Mouse (Mus musculus) heart, adult 2 months (tissue): ENCODE measurements at regions not wholly inside any gene's neighbourhood (a gene's known extent, or its start where the extent isn't known, plus 50 kb on each side); places are given as distances from the start of the nearest gene placed in this dataset.

Source experiments
- DNase-seq, 2 experiments: peaks; one replicate each; pipeline ENCODE4 v3.0.0; 2021
- H3K27ac ChIP-seq: fragments of 200-600 bp; 2 replicates; pipeline ENCODE4 v1.8.1; 2022
- H3K27me3 ChIP-seq: fragments of 200-500 bp; 2 replicates; pipeline ENCODE4 v1.6.1; 2012; ENCODE audit warnings: mild to moderate bottlenecking, low read length, inconsistent platforms, mixed read lengths; ENCODE audit not compliant: control insufficient read depth, insufficient read depth
- H3K36me3 ChIP-seq: fragments of 200-500 bp; 2 replicates; pipeline ENCODE4 v1.6.1; 2012; ENCODE audit warnings: low read length, inconsistent platforms; ENCODE audit not compliant: control insufficient read depth, insufficient read depth
- H3K4me1 ChIP-seq: fragments of 200-500 bp; 2 replicates; pipeline ENCODE4 v1.6.1; 2011; ENCODE audit warnings: low read length; ENCODE audit not compliant: control insufficient read depth, insufficient read depth
- H3K4me3 ChIP-seq: fragments of 200-600 bp; 2 replicates; pipeline ENCODE4 v1.8.1; 2022
- H3K79me2 ChIP-seq: fragments of 200-500 bp; replicated peaks from 2 replicates; pipeline ENCODE4 v1.6.1; 2012; ENCODE audit warnings: mild to moderate bottlenecking, inconsistent platforms, low read length, moderate library complexity, mixed read lengths; ENCODE audit not compliant: control insufficient read depth, insufficient read depth
- H3K9ac ChIP-seq: fragments of 200-500 bp; 2 replicates; pipeline ENCODE4 v1.6.1; 2012; ENCODE audit warnings: low read depth, mild to moderate bottlenecking, control low read depth, inconsistent platforms, low read length, mixed read lengths
- CTCF ChIP-seq: fragments of 200-600 bp; IDR thresholded peaks from 2 replicates; pipeline ENCODE4 v1.8.1; 2022; ENCODE audit warnings: antibody characterized with exemption, mild to moderate bottlenecking, moderate library complexity
- EP300 ChIP-seq: fragments of 200-500 bp; IDR thresholded peaks from 2 replicates; pipeline ENCODE4 v1.6.1; 2011; ENCODE audit warnings: low read depth, low read length, control low read depth; ENCODE audit not compliant: insufficient read depth
- POLR2A ChIP-seq: fragments of 200-500 bp; IDR thresholded peaks from 2 replicates; pipeline ENCODE4 v1.6.1; 2011; ENCODE audit warnings: mild to moderate bottlenecking, low read depth, low read length, control low read depth; ENCODE audit not compliant: insufficient read depth
- WGBS: fragments of 180-500 bp; shearing (Covaris S2); methylation state at CpG from one replicate; pipeline ENCODE4 v1.1.7; 2018; 5-methylcytosine and 5-hydroxymethylcytosine counted together
- intact Hi-C: fragments of 180-260 bp; cut with DNase I; formaldehyde crosslinking; loops from one replicate; pipeline ENCODE4 v1.15.1; 2025

DNA sequence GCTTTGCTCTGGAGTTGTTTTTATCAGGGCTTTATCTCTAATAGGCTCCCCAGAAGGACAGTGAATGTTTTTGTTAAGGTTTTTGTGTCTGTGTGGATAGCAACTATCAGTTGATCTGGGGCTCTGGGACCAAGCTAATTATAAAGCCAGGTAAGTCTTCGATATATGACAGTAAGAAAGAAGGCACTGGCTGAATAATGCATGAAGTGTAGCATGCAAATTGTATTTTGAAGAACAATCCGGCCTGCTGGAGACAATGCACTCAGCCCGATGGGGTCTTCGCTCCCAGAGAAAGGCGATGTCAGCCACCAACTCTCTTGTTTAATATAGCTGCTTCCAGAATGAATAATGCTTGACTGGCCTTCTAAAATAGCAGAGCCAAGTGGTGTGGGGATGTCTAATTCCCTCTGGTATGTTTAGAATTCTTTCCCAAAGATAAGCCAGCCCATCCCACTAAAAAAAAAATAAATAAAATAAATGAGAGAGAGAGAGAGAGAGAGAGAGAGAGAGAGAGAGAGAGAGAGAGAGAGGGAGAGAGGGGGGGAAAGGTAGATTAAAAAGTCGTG, 68.6 kb downstream of the Dad1 start:
- H3K4me3 ChIP-seq: no peak overlapping the region
- no peak overlapping the region; the same call in 1 of the 2 replicates for H3K27ac ChIP-seq
- no peaks in the 10 kb centered on the region for H3K79me2 ChIP-seq
- H3K27me3 ChIP-seq: no peaks in the 10 kb centered on the region
- intact Hi-C loops: no loop called here
- H3K36me3 ChIP-seq: peaks cover 4% of the 10 kb centered on the region; the same call in 1 of the 2 replicates
- 50% methylated on average over 6 of the region's 6 CpGs for WGBS
- H3K9ac ChIP-seq: no peak overlapping the region
- TF ChIP-seq EP300 (no peak), CTCF (no peak), POLR2A (no peak)
- DNase-seq: no peak
- H3K4me1 ChIP-seq: peaks cover 11% of the 10 kb centered on the region

DNA sequence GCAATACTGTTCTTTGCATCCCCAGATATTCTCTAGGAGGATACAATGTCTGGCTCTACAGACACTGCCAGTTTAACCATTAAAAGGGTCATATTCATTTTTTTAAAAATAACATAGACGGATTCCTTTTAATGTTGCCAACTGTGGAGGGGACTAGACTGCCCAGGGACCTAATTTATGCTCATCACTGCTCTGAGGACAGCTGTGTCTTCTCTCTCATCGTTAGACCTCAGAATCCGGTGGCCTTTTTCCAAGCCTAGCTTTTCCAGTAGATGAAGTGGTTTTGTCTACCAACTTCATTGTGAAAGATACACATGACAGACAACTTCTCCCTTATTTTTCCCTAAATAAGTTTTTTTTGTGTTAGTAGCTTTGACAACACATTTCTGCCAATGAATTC, 70.0 kb downstream of the Dad1 start:
- no peak for TF ChIP-seq CTCF
- TF ChIP-seq EP300: no peak
- no peak for TF ChIP-seq POLR2A
- no peak overlapping the region for H3K9ac ChIP-seq
- no peak for DNase-seq
- no peaks in the 10 kb centered on the region for H3K79me2 ChIP-seq
- intact Hi-C loops: no loop called here
- WGBS: 69% methylated on average over 3 of the region's 3 CpGs
- peak overlapping the region; percentile 16; the same call in 1 of the 2 replicates for H3K27ac ChIP-seq
- H3K27me3 ChIP-seq: no peaks in the 10 kb centered on the region
- no peak overlapping the region for H3K4me3 ChIP-seq
- peaks cover 2% of the 10 kb centered on the region for H3K4me1 ChIP-seq
- 0 out of 2 replicates have a peak, but pooled peaks cover under 1% of the 10 kb centered on the region for H3K36me3 ChIP-seq

DNA sequence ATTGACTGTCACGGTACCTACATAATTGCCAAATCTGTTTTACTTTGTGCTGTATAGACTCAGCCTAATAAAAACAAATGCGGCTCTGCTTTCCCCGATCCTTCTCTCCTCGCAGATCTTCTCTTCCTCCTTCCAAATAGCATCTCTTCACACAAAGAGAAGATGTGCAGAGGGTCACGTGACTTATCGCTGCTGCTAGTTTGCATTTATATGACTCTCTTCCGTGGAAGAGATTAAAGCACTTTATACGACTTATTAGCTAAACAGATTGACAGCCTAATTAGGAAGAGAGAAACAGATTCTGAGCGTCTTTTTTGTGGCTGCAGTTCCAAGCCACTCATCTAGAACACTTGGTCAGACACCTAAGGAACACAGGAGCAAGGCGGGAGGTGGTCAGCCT, 71.1 kb downstream of the Dad1 start:
- WGBS: 83% methylated on average over 10 of the region's 10 CpGs
- H3K4me3 ChIP-seq: no peak overlapping the region
- H3K36me3 ChIP-seq: no peaks in the 10 kb centered on the region
- H3K27ac ChIP-seq: peak overlapping the region; percentile 10; the same call in 1 of the 2 replicates
- peaks cover 2% of the 10 kb centered on the region for H3K4me1 ChIP-seq
- no peak for TF ChIP-seq CTCF
- no peak for TF ChIP-seq POLR2A
- TF ChIP-seq EP300: no peak
- no peak for DNase-seq
- no peak overlapping the region for H3K9ac ChIP-seq
- intact Hi-C loops: no loop called here
- no peaks in the 10 kb centered on the region for H3K79me2 ChIP-seq
- H3K27me3 ChIP-seq: no peaks in the 10 kb centered on the region

DNA sequence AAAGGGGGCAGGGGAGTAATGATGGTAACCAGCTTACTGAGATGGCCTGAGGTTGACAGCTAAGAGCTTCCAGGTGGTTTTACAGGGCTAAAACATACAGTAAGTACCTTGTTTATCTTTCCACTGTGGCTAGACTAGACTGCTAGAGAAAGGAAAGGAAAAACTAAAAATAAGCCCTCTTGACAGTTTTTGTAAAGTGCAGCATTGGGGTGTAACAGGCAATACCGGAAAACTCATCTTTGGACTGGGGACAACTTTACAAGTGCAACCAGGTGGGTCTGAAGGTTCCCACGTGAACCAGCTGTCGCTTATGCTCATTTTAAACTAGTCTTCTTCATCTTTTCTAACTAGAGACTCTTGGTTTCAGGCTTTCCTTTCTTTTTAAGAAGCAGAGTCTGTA, 72.6 kb downstream of the Dad1 start:
- no peak for TF ChIP-seq EP300
- TF ChIP-seq CTCF: no peak
- no peak for TF ChIP-seq POLR2A
- intact Hi-C loops: no loop called here
- no peak for DNase-seq
- Histone ChIP-seq H3K4me1 (peaks cover 2% of the 10 kb centered on the region), H3K79me2 (no peaks in the 10 kb centered on the region), H3K9ac (0 out of 2 replicates have a peak overlapping the region, but pooled peaks have one; percentile 13), H3K36me3 (no peaks in the 10 kb centered on the region), H3K27me3 (no peaks in the 10 kb centered on the region; the same call in 1 of the 2 replicates), H3K27ac (peak overlapping the region; percentile 55), H3K4me3 (peak overlapping the region; percentile 2)
- 51% methylated on average over 3 of the region's 3 CpGs for WGBS

DNA sequence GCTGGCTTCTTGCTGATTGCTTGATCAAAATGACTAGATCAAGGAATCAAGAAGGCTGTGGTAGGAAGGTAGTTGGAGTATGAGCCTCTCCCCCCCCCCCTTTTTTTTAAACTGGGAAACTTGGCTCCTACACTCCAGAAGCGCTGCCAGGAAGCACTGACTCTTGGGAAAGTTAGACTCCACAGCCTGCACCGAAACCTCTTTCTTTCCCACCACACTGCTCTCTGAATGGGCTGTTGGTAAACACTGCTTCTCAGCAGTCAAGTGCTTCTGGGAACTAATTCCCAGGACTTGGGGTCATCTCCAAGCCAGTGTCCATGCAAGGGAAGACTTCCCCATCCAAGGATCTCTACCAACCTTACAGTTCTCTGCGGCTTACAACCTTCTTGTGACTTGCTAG, 73.2 kb downstream of the Dad1 start:
- Histone ChIP-seq H3K4me3 (peak overlapping the region; percentile 2; the same call in 1 of the 2 replicates), H3K27ac (peak overlapping the region; percentile 55)
- no peak for DNase-seq

GRCm38 (mm10) chr14:54180271-54180670, 73.6 kb downstream of the Dad1 start:
- intact Hi-C loops: no loop called here
- H3K79me2 ChIP-seq: no peaks in the 10 kb centered on the region
- H3K4me3 ChIP-seq: no peak overlapping the region
- DNase-seq: peak in 1 of 2 experiments; percentile 27
- no peaks in the 10 kb centered on the region; the same call in 1 of the 2 replicates for H3K4me1 ChIP-seq
- H3K27me3 ChIP-seq: no peaks in the 10 kb centered on the region; the same call in 1 of the 2 replicates
- peak overlapping the region; percentile 41 for H3K27ac ChIP-seq
- no peak for TF ChIP-seq POLR2A
- TF ChIP-seq CTCF: no peak
- no peak for TF ChIP-seq EP300
- 35% methylated on average over 3 of the region's 3 CpGs for WGBS
- no peak overlapping the region for H3K9ac ChIP-seq
- H3K36me3 ChIP-seq: no peaks in the 10 kb centered on the region

More for the DNA sequence above, 73.2 kb downstream of the Dad1 start:
- WGBS: 50% methylated on average over 3 of the region's 3 CpGs
- Histone ChIP-seq H3K9ac (no peak overlapping the region), H3K4me1 (no peaks in the 10 kb centered on the region; the same call in 1 of the 2 replicates), H3K79me2 (no peaks in the 10 kb centered on the region), H3K36me3 (no peaks in the 10 kb centered on the region), H3K27me3 (no peaks in the 10 kb centered on the region; the same call in 1 of the 2 replicates)
- intact Hi-C loops: no loop called here
- TF ChIP-seq POLR2A (peak; percentile 58; the same call in 1 of the 2 replicates), EP300 (no peak), CTCF (no peak)
